Mouse (Mus musculus) macrophage (primary cell): Measurements from ENCODE around the gene Stk17b. TPM values are rescaled to one million over a fixed set of nuclear protein-coding genes. Genes with fewer than 3 reads are reported as not detected.
A peak's percentile ranks its signal among the peaks of the same experiment; 100 is the strongest.
"Not testable (repeated sequence)": the region's sequence is repeated elsewhere in the genome, so short reads cannot be mapped to it uniquely, and the experiment has no call there.

Experiments
- H3K27ac ChIP-seq: fragments of 350-480 bp; formaldehyde crosslinking; 2 replicates; pipeline ENCODE4 v1.9.0; 2021
- H3K36me3 ChIP-seq: fragments of 350-480 bp; formaldehyde crosslinking; 2 replicates; pipeline ENCODE4 v1.9.0; 2021; ENCODE audit errors: inconsistent target
- H3K4me3 ChIP-seq: fragments of 350-480 bp; formaldehyde crosslinking; 2 replicates; pipeline ENCODE4 v1.9.0; 2021; ENCODE audit errors: inconsistent target
- H3K79me2 ChIP-seq: fragments of 350-480 bp; formaldehyde crosslinking; 2 replicates; pipeline ENCODE4 v1.9.0; 2021; ENCODE audit errors: inconsistent target
- WGBS: methylation state at CpG from one replicate; pipeline ENCODE4 v1.1.7; 2026; ENCODE audit warnings: inconsistent platforms; ENCODE audit not compliant: missing documents; 5-methylcytosine and 5-hydroxymethylcytosine counted together
- polyA plus RNA-seq: library from polyadenylated mRNA; stranded (reverse); fragments of 250-400 nt; gene quantifications from 3 replicates; pipeline ENCODE4 v1.2.4, GENCODE M21; 2018; ENCODE audit warnings: inconsistent platforms

The Stk17b gene
- polyA plus RNA-seq, 1 experiment from 2014 or later: 43.6 TPM

DNA sequence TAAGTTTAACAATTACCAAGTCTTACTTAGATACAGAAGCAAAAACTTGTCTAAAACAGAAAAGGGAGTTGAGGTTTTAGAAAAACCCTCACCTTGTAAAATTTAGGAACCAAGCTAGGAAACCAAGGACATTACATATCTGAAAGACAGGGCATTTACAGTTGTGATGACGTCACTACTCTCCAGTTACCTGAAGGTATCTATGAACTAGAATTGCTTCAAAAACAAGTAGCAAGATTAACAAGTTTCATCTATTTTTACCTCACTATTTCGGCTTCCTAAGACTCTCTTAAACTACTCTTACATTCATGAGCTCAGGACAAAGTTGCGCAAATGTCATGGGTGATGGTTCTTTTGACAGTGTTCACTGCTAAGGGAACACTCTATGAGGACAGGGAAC is 12.1 kb downstream of the Stk17b start:
- Histone ChIP-seq H3K27ac (peak overlapping the region; percentile 82), H3K4me3 (no peak overlapping the region), H3K79me2 (peaks cover 96% of the 10 kb centered on the region), H3K36me3 (peaks cover 24% of the 10 kb centered on the region)
- 39% methylated on average over 3 of the region's 3 CpGs for WGBS

DNA sequence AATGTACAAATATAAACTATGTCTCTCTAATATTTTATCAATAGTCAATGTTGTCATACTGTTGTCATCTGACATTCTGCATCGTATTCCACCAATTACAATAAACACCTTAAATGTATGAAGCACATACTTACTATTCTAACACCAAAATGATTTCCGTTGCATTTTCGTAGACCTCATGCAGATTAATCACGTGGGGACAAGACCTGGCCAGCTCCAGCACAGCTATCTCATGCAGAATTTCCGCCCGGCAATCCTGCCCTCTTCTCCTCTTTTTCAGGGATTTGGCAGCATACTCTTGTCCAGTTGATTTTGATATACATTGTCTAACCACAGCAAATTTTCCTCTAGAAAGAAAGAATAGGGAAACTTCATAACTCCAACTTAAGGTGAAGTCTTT is 13.5 kb downstream of the Stk17b start:
- Histone ChIP-seq H3K4me3 (no peak overlapping the region), H3K79me2 (peaks cover 96% of the 10 kb centered on the region), H3K27ac (no peak overlapping the region), H3K36me3 (peaks cover 24% of the 10 kb centered on the region)
- 91% methylated on average over 6 of the region's 6 CpGs for WGBS

DNA sequence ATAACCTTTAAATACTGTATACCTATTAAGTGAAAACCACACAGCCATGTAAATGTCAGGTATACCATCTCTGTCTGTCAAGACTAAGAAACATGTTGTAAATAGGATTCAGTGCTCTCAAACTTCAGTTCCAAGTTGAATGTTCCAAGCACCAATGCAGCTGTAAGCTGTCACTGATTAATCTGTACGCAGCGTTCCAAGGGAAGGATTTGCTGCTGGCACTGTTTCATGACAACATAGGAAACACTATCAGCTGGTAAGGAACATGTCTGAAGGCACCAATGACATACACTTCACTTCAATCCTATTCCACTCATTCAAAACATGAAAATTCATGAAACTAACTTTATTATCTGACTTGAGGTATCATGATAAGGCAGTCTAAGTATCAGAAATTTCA is 18.9 kb downstream of the Stk17b start:
- 100% methylated on average over 2 of the region's 2 CpGs for WGBS
- H3K27ac ChIP-seq: no peak overlapping the region
- H3K4me3 ChIP-seq: no peak overlapping the region
- peaks cover 48% of the 10 kb centered on the region for H3K36me3 ChIP-seq
- peaks cover 76% of the 10 kb centered on the region for H3K79me2 ChIP-seq

DNA sequence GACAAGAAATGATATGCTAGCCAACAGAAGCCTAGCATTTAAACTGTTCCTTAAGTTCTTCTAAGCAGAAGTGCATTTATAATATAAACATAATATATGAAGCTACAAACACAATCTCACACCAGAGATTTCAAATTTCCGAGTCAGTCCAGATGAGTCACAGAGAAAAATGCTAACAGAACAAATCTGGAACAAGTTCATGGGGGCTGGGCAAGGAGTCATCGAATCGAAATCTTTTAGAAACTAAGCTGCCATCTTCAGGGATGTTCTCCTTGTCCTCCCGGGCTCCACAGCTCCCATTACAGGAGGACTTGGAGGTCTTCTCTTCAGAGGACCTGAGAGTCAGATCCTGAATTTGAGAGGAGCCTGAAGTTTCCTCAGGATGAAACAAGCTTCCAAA is 27.7 kb downstream of the Stk17b start:
- H3K79me2 ChIP-seq: no peaks in the 10 kb centered on the region; the same call in 1 of the 2 replicates
- peaks cover 44% of the 10 kb centered on the region for H3K36me3 ChIP-seq
- H3K27ac ChIP-seq: no peak overlapping the region
- WGBS: 79% methylated on average over 4 of the region's 4 CpGs
- no peak overlapping the region for H3K4me3 ChIP-seq

DNA sequence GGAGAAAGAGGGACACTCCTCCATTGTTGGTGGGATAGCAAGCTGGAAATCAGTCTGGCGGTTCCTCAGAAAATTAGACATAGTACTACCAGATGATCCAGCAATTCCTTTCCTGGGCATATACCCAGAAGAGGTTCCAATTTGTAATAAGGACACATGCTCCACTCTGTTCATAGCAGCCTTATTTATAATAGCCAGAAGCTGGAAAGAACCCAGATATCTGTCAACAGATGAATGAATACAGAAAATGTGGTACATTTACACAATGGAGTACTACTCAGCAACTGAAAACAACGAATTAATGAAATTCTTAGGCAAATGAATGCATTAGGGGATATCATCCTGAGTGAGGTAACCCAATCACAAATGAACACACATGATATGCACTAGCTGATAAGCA is 31.5 kb downstream of the Stk17b start:
- H3K4me3 ChIP-seq, H3K79me2 ChIP-seq, H3K27ac ChIP-seq: not testable (repeated sequence)
- WGBS: 95% methylated on average over 2 of the region's 2 CpGs
- peaks cover 19% of the 10 kb centered on the region for H3K36me3 ChIP-seq

DNA sequence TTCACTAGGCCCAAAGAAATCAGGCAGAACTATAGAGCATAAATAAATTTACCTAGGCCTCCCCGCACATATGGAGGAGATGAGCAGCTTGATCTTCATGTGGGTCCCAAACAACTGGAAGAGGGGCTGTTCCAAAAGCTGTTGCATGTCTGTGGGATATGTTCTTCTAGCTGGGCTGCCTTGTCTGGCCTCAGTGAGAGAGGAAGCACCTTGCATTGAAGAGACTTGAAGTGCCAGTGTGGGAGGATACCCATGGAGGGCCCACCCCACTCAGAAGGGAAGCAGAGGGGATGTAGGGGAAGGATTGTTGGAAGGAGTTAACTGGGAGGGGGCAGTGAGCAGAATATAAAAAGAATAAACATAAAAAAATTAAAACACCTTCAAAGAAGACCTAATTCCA is 33.9 kb downstream of the Stk17b start:
- 75% methylated on average over 1 of the region's 1 CpGs for WGBS

DNA sequence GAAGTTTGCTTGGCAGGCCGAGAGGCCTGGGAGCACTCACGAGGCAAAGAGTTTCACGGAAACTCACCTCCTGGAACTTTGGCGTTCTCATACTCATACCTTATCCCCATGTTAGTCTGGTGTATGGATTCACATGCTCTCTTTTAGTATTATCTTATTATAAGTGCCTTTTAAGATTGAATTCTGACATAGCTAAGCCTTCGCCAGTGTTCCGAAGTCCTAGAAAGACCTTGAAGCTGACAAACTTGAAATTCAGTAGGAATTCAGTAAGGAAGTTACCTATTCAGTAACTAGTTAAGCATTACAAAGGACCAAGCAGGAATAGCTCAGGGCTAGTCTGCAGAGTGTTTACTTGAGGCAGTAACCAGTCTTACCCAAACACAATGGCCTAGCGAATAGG is 34.3 kb downstream of the Stk17b start:
- not testable (repeated sequence) for H3K4me3 ChIP-seq, H3K27ac ChIP-seq, H3K79me2 ChIP-seq, H3K36me3 ChIP-seq
- 93% methylated on average over 7 of the region's 7 CpGs for WGBS

More for the DNA sequence above, 33.9 kb downstream of the Stk17b start:
- no peak overlapping the region for H3K4me3 ChIP-seq
- H3K27ac ChIP-seq: no peak overlapping the region
- H3K36me3 ChIP-seq: peaks cover 8% of the 10 kb centered on the region
- no peaks in the 10 kb centered on the region for H3K79me2 ChIP-seq

DNA sequence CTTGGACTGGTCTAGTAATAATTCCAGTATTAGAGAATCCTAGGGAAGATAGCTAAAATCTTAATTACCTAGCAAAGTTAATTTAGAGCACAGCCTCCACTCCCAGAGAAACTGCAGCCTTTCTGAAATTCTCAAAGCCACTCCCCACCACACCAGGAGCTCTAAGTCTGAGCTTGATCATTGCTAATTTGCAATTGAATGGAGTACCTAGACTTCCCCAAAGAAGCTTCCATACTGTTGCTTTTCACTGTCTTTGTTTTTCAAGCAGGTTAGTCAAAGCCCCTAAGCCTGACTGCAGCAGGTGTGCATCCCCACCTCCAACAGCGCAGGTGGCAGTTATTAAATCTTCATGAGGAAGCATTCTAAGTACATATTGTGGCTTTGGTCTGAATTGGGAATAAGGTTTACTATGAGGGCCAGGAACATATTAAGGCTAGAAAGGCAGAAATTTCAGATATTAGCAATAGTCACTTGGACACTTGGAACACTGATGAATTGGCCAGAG is 35.1 kb downstream of the Stk17b start:
- H3K27ac ChIP-seq, H3K79me2 ChIP-seq, H3K4me3 ChIP-seq, H3K36me3 ChIP-seq: not testable (repeated sequence)
- 100% methylated on average over 1 of the region's 1 CpGs for WGBS

DNA sequence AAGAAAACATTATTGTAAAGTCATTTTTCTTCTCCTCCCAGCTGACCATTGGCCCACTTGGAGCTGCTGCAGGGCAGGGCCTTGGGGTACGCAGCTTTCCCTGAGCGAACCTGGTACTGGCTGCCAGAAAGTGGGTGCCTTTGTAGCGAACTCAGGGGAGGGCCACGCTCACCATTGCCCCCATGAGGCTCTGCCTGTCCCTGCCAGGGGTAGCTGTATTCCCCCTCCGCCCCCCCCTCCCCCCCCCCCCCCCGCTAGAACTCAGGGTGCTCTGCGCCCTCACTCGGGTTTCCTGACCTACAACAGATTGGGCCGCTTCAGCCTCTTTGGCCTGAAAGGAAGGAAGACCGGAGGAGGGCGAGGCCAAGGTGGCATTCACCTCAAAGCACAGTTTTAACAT is 36.5 kb downstream of the Stk17b start:
- no peaks in the 10 kb centered on the region for H3K79me2 ChIP-seq
- WGBS: 85% methylated on average over 6 of the region's 11 CpGs
- no peak overlapping the region for H3K27ac ChIP-seq
- H3K36me3 ChIP-seq: no peaks in the 10 kb centered on the region
- H3K4me3 ChIP-seq: no peak overlapping the region

DNA sequence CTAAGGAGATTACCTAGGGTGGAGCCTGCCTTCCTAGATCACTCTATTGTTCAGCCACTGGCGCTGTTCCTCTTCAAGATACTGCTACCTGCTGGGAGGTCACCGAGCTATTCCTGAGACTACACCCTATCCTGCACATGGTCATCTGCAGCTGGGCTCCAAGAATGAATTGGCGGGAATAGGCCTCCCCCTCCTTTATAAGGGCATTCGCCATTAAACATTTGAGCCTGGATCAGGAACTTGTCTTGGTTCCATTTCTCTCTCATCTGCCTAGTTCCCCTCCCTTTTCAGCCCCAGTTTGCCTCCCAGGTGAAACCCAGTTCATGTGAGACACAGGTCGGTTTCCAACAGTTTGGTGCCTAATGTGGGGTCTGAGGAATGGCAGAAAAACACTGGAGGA is 39.0 kb downstream of the Stk17b start:
- no peak overlapping the region for H3K27ac ChIP-seq
- H3K79me2 ChIP-seq: no peaks in the 10 kb centered on the region
- 87% methylated on average over 5 of the region's 5 CpGs for WGBS
- H3K4me3 ChIP-seq: no peak overlapping the region
- no peaks in the 10 kb centered on the region for H3K36me3 ChIP-seq

DNA sequence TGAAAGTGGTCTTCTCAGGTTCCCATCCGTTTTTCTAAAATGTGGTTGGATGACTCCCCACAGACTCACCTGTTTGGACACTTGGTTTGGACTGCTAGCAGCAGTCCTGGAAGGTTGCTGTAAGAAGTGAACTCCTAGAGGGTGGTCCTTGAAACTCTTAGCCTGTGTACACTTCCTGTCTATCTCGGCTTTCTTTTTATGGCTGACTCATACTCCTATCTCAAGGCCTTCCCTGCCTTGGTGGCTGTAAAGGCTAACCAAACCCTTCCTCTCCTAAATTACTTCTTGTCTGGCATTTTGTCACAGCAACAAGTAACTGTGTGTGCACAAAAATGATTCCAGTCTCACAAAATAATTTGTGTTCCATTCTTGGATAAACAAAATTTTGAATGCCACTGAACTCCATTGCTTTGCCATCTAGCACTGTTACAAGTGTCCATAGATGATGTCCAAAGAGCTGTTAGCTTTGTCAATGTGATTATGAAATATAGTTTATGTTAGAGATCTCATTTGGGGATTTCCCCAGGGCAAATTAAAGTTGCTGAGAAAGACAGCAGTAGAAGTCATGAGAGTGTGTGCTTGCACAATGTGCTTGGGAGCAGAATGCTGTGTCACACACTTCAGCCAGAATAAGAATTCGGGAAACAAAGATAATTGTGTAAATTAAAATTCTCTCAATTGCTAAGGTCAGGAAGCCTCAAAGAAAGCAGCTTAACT is 43.1 kb downstream of the Stk17b start:
- H3K4me3 ChIP-seq: no peak overlapping the region
- no peaks in the 10 kb centered on the region for H3K36me3 ChIP-seq
- no peaks in the 10 kb centered on the region for H3K79me2 ChIP-seq
- 51% methylated on average over 3 of the region's 3 CpGs for WGBS
- peak overlapping the region; percentile 60 for H3K27ac ChIP-seq

DNA sequence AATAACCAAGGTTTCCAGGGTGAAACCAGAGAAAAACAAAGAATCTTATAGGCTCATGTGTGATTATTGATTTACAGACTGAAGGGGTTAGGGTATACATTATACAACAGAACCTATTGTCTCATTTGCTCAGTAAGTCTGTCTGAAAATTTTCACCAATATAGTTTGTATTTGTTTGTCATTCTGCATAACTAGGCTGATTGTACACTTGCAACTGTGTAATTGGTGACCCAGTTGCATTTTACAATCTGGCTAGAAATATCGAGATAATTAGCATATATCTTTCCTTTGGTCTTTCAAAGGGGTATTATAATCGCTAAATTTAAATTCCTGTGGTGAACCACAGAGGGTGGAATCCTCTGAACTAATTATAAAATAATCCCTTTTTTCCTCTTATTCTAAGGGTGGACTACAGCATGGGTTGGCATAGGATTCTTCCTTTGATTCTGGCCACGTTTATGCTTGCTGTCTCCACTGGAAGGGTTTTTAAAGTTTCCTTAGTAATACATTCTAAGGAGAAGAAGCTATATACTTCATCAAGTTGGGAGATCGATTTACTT is 44.2 kb downstream of the Stk17b start:
- Histone ChIP-seq H3K27ac (no peak overlapping the region), H3K79me2 (no peaks in the 10 kb centered on the region), H3K4me3 (no peak overlapping the region), H3K36me3 (no peaks in the 10 kb centered on the region)
- 86% methylated on average over 4 of the region's 4 CpGs for WGBS

DNA sequence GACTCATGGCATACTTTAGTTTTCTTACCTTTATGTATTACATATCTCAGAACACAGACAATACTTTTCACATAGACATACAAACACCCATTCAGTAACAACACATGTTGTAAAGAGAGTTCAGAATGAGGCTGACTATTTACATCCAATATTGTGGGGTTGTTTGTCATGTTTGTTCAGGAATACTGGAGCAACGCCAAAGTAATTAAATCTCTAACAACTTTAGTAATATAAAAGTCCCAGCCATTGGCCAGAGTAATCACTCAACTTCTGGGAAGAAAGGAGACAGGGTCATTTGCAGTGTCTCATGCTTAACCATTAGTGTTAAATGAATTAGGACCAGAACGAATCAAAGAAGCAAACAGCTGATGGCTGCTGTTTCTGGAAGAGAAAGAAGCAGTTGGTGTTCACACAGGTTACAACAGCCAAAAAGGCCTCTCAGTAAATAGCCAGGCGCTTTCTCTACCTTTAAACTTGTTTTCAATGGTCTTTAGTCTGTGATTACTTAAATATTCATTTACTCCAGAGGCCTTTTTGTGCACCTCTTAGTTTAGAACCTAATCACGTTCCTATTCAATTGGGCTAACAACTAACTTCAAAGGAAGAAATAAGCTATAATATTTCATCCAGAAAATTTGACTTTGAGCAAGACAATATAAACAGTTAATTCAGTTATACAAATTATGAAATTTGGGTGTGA is 44.8 kb downstream of the Stk17b start:
- H3K79me2 ChIP-seq, H3K4me3 ChIP-seq, H3K27ac ChIP-seq, H3K36me3 ChIP-seq: not testable (repeated sequence)
- WGBS: 86% methylated on average over 2 of the region's 4 CpGs

DNA sequence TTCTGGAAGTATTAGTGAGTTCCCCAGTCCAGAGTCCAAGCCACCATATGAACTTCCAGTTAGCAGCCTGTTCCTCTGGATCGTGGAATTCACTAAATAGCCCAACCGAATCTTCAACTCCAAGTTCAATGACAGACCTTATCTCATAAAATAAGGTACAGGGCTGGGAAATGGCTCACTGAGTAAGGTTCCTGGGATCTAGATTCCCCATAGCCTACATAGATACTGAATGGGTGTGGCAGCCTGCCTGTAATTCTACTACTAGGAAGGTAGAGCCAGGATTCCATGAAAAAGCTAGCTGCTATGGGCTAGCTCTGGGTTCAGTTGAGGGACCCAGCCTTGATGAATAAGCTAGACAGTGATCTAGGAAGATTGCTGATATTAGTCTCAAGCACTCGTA is 48.4 kb downstream of the Stk17b start:
- Histone ChIP-seq H3K79me2 (no peaks in the 10 kb centered on the region), H3K4me3 (no peak overlapping the region), H3K27ac (no peak overlapping the region), H3K36me3 (no peaks in the 10 kb centered on the region)
- WGBS: 97% methylated on average over 3 of the region's 3 CpGs

DNA sequence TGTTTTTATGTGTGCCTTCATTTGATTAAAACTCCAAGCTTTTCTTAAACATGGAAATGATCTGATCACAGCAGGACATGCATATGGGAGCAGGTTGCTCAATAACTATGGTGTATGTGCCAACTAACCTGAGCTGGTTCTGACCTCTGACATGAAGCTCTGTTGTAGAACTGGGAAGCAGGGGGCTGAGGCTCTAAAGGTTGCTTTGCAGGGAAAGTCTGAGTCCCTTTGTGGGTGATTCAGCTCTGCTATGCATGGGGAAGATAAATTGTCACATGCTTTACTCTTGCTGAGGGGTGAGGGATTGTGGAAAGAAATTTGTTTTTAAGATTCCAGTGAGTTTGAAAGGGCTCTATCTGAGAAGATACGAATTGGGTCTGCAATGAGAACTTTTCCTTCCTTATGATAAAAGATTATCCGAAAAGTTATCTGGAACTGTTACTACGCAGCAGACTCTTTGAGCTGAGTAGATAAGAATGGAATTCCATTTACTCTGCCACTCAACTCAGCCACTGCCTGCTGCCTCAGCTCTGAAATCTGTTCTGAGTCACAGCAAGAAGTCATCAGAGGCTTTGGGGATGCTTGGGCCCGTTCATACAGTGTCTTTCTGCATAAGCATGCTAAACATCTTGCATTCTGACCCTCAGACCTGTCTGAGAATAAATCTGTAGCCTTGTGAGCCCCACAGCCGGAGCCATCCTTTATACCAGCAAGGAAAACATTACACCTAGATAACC is 56.4 kb downstream of the Stk17b start:
- Histone ChIP-seq H3K79me2 (no peaks in the 10 kb centered on the region), H3K27ac (no peak overlapping the region), H3K4me3 (no peak overlapping the region), H3K36me3 (no peaks in the 10 kb centered on the region)
- 94% methylated on average over 5 of the region's 5 CpGs for WGBS
